Mouse (Mus musculus): ENCODE data around the gene Glrx5. TPM values are rescaled to one million over a fixed set of nuclear protein-coding genes. Genes with fewer than 3 reads are reported as not detected.
A peak's percentile ranks its signal among the peaks of the same experiment; 100 is the strongest.

Glrx5 gene
- polyA plus RNA-seq, 2 experiments = 70.0 to 175 TPM

- WGBS = 78% methylated on average over 7 of the region's 7 CpGs
These were observed 44.6 kb upstream of the Glrx5 start for GRCm38 (mm10) chr12:104987936-104988335.

GRCm38 (mm10) chr12:104990741-104991454 is 41.6 kb upstream of the Glrx5 start:
- no peak for TF ChIP-seq POLR2A (IDR thresholded peaks at IDR 0.05; ENCODE audit: borderline replicate concordance, extremely low read depth, insufficient read depth, insufficient read length)
- WGBS = 85% methylated on average over 13 of the region's 13 CpGs
- Histone ChIP-seq H3K9ac (ENCODE audit: low read depth, low read length, severe bottlenecking) (no peak overlapping the region), H3K36me3 (ENCODE audit: control insufficient read depth, insufficient read depth, low read length) (no peaks in the 10 kb centered on the region), H3K27me3 (ENCODE audit: control insufficient read depth, insufficient read depth, low read length) (no peaks in the 10 kb centered on the region), H3K4me1 (ENCODE audit: control insufficient read depth, insufficient read depth, low read length) (no peaks in the 10 kb centered on the region), H3K4me3 (replicated peaks; ENCODE audit: low read length) (no peak overlapping the region), H3K9me3 (ENCODE audit: control insufficient read depth, low read length) (no peaks in the 10 kb centered on the region), H3K27ac (replicated peaks; ENCODE audit: low read depth, low read length) (no peak overlapping the region), H3K4me2 (replicated peaks; ENCODE audit: low read depth, low read length, severe bottlenecking) (no peak overlapping the region)
- DNase-seq (ENCODE audit: low spot score) = no peak
- ATAC-seq (ENCODE audit: low FRiP score, low read depth) = no peak

More at GRCm38 (mm10) chr12:104987936-104988335, 44.6 kb upstream of the Glrx5 start:
- no peak for ATAC-seq (ENCODE audit: low FRiP score, low read depth)
- H3K36me3 ChIP-seq (ENCODE audit: control insufficient read depth, insufficient read depth, low read length) = no peaks in the 10 kb centered on the region
- H3K4me3 ChIP-seq (replicated peaks; ENCODE audit: low read length) = no peak overlapping the region
- H3K9ac ChIP-seq (ENCODE audit: low read depth, low read length, severe bottlenecking) = no peak overlapping the region
- H3K27ac ChIP-seq (replicated peaks; ENCODE audit: low read depth, low read length) = no peak overlapping the region
- H3K4me1 ChIP-seq (ENCODE audit: control insufficient read depth, insufficient read depth, low read length) = peaks cover 10% of the 10 kb centered on the region; the same call in 1 of the 2 replicates
- DNase-seq (ENCODE audit: low spot score) = no peak
- H3K4me2 ChIP-seq (replicated peaks; ENCODE audit: low read depth, low read length, severe bottlenecking) = no peak overlapping the region
- TF ChIP-seq POLR2A (IDR thresholded peaks at IDR 0.05; ENCODE audit: borderline replicate concordance, extremely low read depth, insufficient read depth, insufficient read length) = no peak
- no peaks in the 10 kb centered on the region for H3K27me3 ChIP-seq (ENCODE audit: control insufficient read depth, insufficient read depth, low read length)
- no peaks in the 10 kb centered on the region for H3K9me3 ChIP-seq (ENCODE audit: control insufficient read depth, low read length)

GRCm38 (mm10) chr12:104992123-104992741 is 40.3 kb upstream of the Glrx5 start:
- no peaks in the 10 kb centered on the region for H3K27me3 ChIP-seq (ENCODE audit: control insufficient read depth, insufficient read depth, low read length)
- DNase-seq (ENCODE audit: low spot score) (no peak), ATAC-seq (ENCODE audit: low FRiP score, low read depth) (no peak)
- no peak for TF ChIP-seq POLR2A (IDR thresholded peaks at IDR 0.05; ENCODE audit: borderline replicate concordance, extremely low read depth, insufficient read depth, insufficient read length)
- no peak overlapping the region for H3K9ac ChIP-seq (ENCODE audit: low read depth, low read length, severe bottlenecking)
- no peaks in the 10 kb centered on the region for H3K36me3 ChIP-seq (ENCODE audit: control insufficient read depth, insufficient read depth, low read length)
- no peaks in the 10 kb centered on the region for H3K4me1 ChIP-seq (ENCODE audit: control insufficient read depth, insufficient read depth, low read length)
- H3K4me3 ChIP-seq (replicated peaks; ENCODE audit: low read length) = no peak overlapping the region
- H3K4me2 ChIP-seq (replicated peaks; ENCODE audit: low read depth, low read length, severe bottlenecking) = no peak overlapping the region
- no peaks in the 10 kb centered on the region for H3K9me3 ChIP-seq (ENCODE audit: control insufficient read depth, low read length)
- WGBS = 86% methylated on average over 10 of the region's 10 CpGs
- no peak overlapping the region for H3K27ac ChIP-seq (replicated peaks; ENCODE audit: low read depth, low read length)

- no peak overlapping the region for H3K9ac ChIP-seq (ENCODE audit: low read depth, low read length, severe bottlenecking)
- H3K4me3 ChIP-seq (replicated peaks; ENCODE audit: low read length) = no peak overlapping the region
- H3K9me3 ChIP-seq (ENCODE audit: control insufficient read depth, low read length) = no peaks in the 10 kb centered on the region
- H3K4me1 ChIP-seq (ENCODE audit: control insufficient read depth, insufficient read depth, low read length) = no peaks in the 10 kb centered on the region
- no peak for TF ChIP-seq POLR2A (IDR thresholded peaks at IDR 0.05; ENCODE audit: borderline replicate concordance, extremely low read depth, insufficient read depth, insufficient read length)
- 67% methylated on average over 8 of the region's 8 CpGs for WGBS
- H3K27ac ChIP-seq (replicated peaks; ENCODE audit: low read depth, low read length) = no peak overlapping the region
- no peaks in the 10 kb centered on the region for H3K27me3 ChIP-seq (ENCODE audit: control insufficient read depth, insufficient read depth, low read length)
- H3K4me2 ChIP-seq (replicated peaks; ENCODE audit: low read depth, low read length, severe bottlenecking) = no peak overlapping the region
- DNase-seq (ENCODE audit: low spot score) = no peak
- H3K36me3 ChIP-seq (ENCODE audit: control insufficient read depth, insufficient read depth, low read length) = no peaks in the 10 kb centered on the region
- peak; percentile 62 for ATAC-seq (ENCODE audit: low FRiP score, low read depth)
These were observed 39.6 kb upstream of the Glrx5 start for GRCm38 (mm10) chr12:104992838-104993237.

GRCm38 (mm10) chr12:104995259-104995876 is 37.1 kb upstream of the Glrx5 start:
- DNase-seq (ENCODE audit: low spot score) = no peak
- no peak overlapping the region for H3K4me3 ChIP-seq (replicated peaks; ENCODE audit: low read length)
- no peaks in the 10 kb centered on the region for H3K9me3 ChIP-seq (ENCODE audit: control insufficient read depth, low read length)
- H3K27ac ChIP-seq (replicated peaks; ENCODE audit: low read depth, low read length) = no peak overlapping the region
- ATAC-seq (ENCODE audit: low FRiP score, low read depth) = no peak
- no peaks in the 10 kb centered on the region for H3K36me3 ChIP-seq (ENCODE audit: control insufficient read depth, insufficient read depth, low read length)
- no peak overlapping the region for H3K9ac ChIP-seq (ENCODE audit: low read depth, low read length, severe bottlenecking)
- 76% methylated on average over 12 of the region's 12 CpGs for WGBS
- no peak for TF ChIP-seq POLR2A (IDR thresholded peaks at IDR 0.05; ENCODE audit: borderline replicate concordance, extremely low read depth, insufficient read depth, insufficient read length)
- H3K27me3 ChIP-seq (ENCODE audit: control insufficient read depth, insufficient read depth, low read length) = no peaks in the 10 kb centered on the region
- H3K4me1 ChIP-seq (ENCODE audit: control insufficient read depth, insufficient read depth, low read length) = no peaks in the 10 kb centered on the region
- no peak overlapping the region for H3K4me2 ChIP-seq (replicated peaks; ENCODE audit: low read depth, low read length, severe bottlenecking)
